Mouse (Mus musculus): ENCODE data around the gene Crybb1.

DNA sequence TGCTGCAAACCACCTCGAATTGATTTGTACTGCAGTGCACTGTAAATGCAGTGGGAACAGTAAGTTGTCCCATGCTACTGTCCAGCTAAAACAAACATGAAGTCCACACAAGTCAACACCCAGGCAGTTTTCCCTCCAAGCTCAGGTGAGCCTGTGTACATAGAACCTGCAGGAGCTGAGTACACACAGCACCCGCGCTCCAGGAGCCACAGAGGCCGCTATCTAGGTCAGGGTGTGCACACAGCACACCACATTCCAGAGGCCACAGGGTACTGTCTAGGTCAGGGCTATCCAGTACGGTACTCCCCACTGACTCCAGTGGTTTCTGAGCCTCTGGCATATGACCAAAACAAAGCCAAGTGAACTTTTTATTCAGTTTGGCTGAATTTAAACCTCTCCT is 46.7 kb downstream of the Crybb1 start:
- TF ChIP-seq CTCF (IDR thresholded peaks at IDR 0.05; ENCODE audit: borderline replicate concordance, extremely low read depth, insufficient read depth, insufficient read length) (no peak), POLR2A (IDR thresholded peaks at IDR 0.05; ENCODE audit: borderline replicate concordance, extremely low read depth, insufficient read depth, insufficient read length, poor library complexity, severe bottlenecking) (no peak)
